Mouse (Mus musculus) kidney, postnatal 0 days (tissue): ENCODE measurements around the gene Haus3. TPM values are rescaled to one million over a fixed set of nuclear protein-coding genes. Genes with fewer than 3 reads are reported as not detected.

Experiments
- ATAC-seq: fragments of 200-750 bp; cut with Nextera tagmentation; replicated peaks from 2 replicates; pipeline ENCODE4 v1.8.0; 2017; ENCODE audit warnings: low read depth, moderate number of reproducible peaks, moderate TSS enrichment, moderate library complexity; ENCODE audit not compliant: low FRiP score
- DNase-seq: peaks from one replicate; pipeline ENCODE4 v3.0.0-alpha.2; 2016; ENCODE audit warnings: low spot score
- H3K27ac ChIP-seq: fragments of 300-500 bp; sonication (generic); 2 replicates; pipeline ENCODE4 v1.5.1; 2014; ENCODE audit warnings: mild to moderate bottlenecking
- H3K27me3 ChIP-seq: fragments of 300-500 bp; sonication (generic); 2 replicates; pipeline ENCODE4 v1.6.1; 2014; ENCODE audit warnings: low read length, mixed read lengths; ENCODE audit not compliant: insufficient read depth
- H3K36me3 ChIP-seq: fragments of 300-500 bp; sonication (generic); 2 replicates; pipeline ENCODE4 v1.6.1; 2014; ENCODE audit warnings: low read length, mixed read lengths; ENCODE audit not compliant: insufficient read depth
- H3K4me1 ChIP-seq: fragments of 300-500 bp; sonication (generic); replicated peaks from 2 replicates; pipeline ENCODE4 v1.6.1; 2014; ENCODE audit warnings: antibody characterized with exemption, low read length, mixed read lengths; ENCODE audit not compliant: insufficient read depth
- H3K4me2 ChIP-seq: fragments of 300-500 bp; sonication (generic); 2 replicates; pipeline ENCODE4 v1.6.1; 2014; ENCODE audit warnings: mild to moderate bottlenecking, low read length, moderate library complexity, mixed read lengths
- H3K4me3 ChIP-seq: fragments of 300-500 bp; sonication (generic); replicated peaks from 2 replicates; pipeline ENCODE4 v1.5.1; 2014; ENCODE audit warnings: low read depth, low read length
- H3K9ac ChIP-seq: fragments of 300-500 bp; sonication (generic); 2 replicates; pipeline ENCODE4 v1.6.1; 2014; ENCODE audit warnings: low read depth, low read length
- H3K9me3 ChIP-seq: fragments of 300-500 bp; sonication (generic); replicated peaks from 2 replicates; pipeline ENCODE4 v1.6.1; 2016; ENCODE audit warnings: low read length, inconsistent platforms, mixed read lengths
- CTCF ChIP-seq: IDR thresholded peaks from 2 replicates; pipeline ENCODE4 v1.5.1; 2016; ENCODE audit warnings: antibody characterized with exemption, low read depth, mild to moderate bottlenecking, moderate library complexity
- WGBS: fragments of 180-500 bp; shearing (Covaris S2); extraction: QIAGEN DNeasy Blood & Tissue Kit; methylation state at CpG from one replicate; pipeline ENCODE4 v1.1.7; 2014; 5-methylcytosine and 5-hydroxymethylcytosine counted together
- polyA plus RNA-seq: library from polyadenylated mRNA; unstranded; fragments of >200 nt; fragmentation: Nextera tagmentation; extraction: Ambion mirVana; gene quantifications from 2 replicates; pipeline ENCODE4 v1.2.1, GENCODE M21; 2015

The Haus3 gene
- polyA plus RNA-seq, 1 experiment from 2014 or later, result 22.3 TPM

DNA sequence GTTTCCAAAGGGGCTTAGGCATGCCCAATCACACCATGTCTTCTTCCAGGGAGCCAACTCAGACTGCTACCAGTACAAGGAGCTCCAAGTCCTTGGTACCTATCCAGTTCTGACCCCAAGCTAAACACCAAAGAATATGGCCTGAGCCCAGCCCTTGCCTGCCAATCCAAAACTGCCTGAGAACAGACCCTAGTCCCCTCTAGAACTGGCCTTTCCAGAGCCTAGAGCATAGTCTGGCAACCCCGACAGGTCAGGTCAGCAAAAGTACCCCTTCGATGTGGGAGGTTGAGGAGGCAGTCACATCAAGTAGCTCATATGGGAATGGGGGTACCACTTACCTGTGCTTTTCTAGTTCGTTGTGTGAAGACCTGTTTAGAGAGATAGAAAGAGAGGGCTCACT, 14.6 kb upstream of the Haus3 start:
- H3K4me3 ChIP-seq, result no peak overlapping the region
- H3K4me1 ChIP-seq, result peaks cover 19% of the 10 kb centered on the region
- no peak overlapping the region for H3K27ac ChIP-seq
- H3K9ac ChIP-seq, result no peak overlapping the region
- WGBS, result 93% methylated on average over 3 of the region's 3 CpGs
- H3K9me3 ChIP-seq, result no peaks in the 10 kb centered on the region
- H3K4me2 ChIP-seq, result no peak overlapping the region
- H3K27me3 ChIP-seq, result no peaks in the 10 kb centered on the region
- TF ChIP-seq CTCF, result no peak
- DNase-seq (no peak), ATAC-seq (no peak)
- H3K36me3 ChIP-seq, result peaks cover 14% of the 10 kb centered on the region

DNA sequence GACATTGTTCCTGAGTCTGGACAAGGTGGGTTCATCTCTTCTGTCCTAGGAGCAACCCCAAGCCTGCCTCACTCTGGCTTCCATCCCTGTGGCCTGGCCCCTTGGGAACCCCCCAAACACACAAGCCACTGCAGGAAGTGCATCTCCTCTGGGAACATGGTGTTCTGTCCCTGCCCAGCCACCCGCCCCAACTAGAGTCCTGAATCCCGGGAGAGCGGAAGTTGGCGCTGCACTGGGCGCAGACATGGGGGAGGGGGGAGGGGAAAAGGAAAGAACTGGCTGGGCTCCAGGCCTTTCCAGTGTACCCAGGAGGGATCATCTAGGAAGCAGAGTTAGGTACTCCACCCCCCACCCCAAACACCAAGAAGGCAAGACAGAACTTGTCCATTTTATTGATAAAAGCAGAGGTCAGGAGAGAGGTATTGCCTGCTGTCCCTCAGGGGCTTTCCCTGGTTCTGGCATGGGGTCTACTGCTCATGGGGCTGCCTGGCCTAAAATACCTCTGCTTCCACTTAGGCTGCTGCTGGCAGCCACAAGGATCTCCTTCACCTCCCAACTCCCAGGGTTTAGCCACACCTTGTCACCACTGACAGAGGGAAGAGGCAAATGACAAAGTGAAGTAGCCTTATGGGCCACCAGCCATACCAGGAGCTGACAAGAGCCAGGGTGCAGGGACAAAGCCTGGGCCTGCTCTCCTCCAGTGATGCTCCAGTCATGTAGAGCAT, 14.0 kb upstream of the Haus3 start:
- no peak for TF ChIP-seq CTCF
- DNase-seq (peak; percentile 45), ATAC-seq (no peak)
- Histone ChIP-seq H3K36me3 (peaks cover 20% of the 10 kb centered on the region), H3K27ac (no peak overlapping the region; the same call in 1 of the 2 replicates), H3K4me2 (no peak overlapping the region), H3K4me1 (peaks cover 19% of the 10 kb centered on the region), H3K9ac (no peak overlapping the region), H3K4me3 (no peak overlapping the region), H3K27me3 (no peaks in the 10 kb centered on the region), H3K9me3 (no peaks in the 10 kb centered on the region)
- 75% methylated on average over 5 of the region's 5 CpGs for WGBS

DNA sequence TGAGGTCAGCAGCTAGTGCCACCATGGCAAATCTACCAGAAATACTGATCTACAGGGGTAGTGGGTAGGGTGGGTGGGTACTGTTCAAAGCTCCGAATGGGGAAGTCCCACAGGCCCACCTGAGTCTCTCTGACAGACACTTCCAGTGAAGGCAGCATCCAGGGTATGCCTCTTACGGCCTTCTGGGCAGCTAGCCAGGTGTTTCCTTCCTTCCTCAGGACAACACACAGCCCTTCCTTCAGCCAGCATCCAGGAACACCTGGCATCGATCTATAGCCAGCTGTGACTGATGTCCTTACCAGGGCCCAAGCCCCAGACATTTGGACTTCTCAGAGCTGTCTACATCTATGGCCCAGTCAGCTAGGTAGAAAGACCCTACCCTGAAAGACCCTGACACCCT, 13.2 kb upstream of the Haus3 start:
- H3K4me3 ChIP-seq, result no peak overlapping the region
- no peaks in the 10 kb centered on the region for H3K9me3 ChIP-seq
- H3K4me2 ChIP-seq, result no peak overlapping the region
- 67% methylated on average over 3 of the region's 3 CpGs for WGBS
- no peak for TF ChIP-seq CTCF
- peaks cover 19% of the 10 kb centered on the region for H3K4me1 ChIP-seq
- H3K36me3 ChIP-seq, result peaks cover 29% of the 10 kb centered on the region
- ATAC-seq, result no peak
- H3K27ac ChIP-seq, result no peak overlapping the region; the same call in 1 of the 2 replicates
- no peak overlapping the region for H3K9ac ChIP-seq
- H3K27me3 ChIP-seq, result no peaks in the 10 kb centered on the region
- no peak for DNase-seq

DNA sequence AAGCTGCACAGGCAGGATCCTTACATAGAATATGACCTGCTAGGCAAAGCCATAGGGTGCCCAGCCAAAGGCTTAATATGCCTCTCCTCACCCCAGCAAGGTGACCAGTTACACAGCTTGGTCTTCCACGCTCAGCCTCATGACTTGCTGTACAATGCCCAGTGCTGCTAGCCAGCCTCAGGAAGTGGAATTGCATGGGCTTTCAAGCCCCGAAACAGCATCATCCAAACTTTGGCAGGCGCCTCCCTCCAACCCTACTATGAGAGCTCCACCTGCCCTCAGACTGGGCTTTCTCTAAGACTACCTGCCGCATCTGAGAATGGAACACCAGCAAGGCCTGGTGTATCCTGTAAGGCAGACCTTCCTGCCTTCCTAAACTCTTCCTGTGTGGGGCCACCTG, 8.5 kb upstream of the Haus3 start:
- Histone ChIP-seq H3K9ac (no peak overlapping the region), H3K4me2 (no peak overlapping the region), H3K9me3 (no peaks in the 10 kb centered on the region), H3K27ac (no peak overlapping the region), H3K4me3 (no peak overlapping the region), H3K36me3 (peaks cover 68% of the 10 kb centered on the region), H3K27me3 (no peaks in the 10 kb centered on the region), H3K4me1 (no peaks in the 10 kb centered on the region)
- ATAC-seq, result no peak
- no peak for TF ChIP-seq CTCF
- WGBS, result 92% methylated on average over 4 of the region's 4 CpGs
- no peak for DNase-seq

DNA sequence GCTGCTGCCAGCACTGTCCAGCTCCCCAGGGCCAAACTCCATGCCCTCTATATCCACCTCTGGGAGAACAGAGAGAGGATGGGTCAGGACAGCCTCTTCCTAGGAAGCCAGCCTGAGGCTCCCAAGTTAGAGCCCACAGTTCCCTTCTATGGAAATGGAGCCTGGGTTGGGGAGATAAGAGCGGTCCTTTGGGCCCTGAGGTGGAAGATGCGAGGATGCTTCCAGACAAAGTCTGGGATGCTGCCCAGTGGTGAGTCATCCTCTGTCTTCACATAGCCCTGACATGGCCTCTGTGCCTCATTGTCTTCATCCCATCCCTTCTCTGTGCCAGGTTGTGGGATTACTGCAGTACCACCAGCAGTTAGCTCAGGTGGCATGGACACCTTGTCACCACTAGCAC, 7.8 kb upstream of the Haus3 start:
- Histone ChIP-seq H3K4me3 (no peak overlapping the region), H3K4me1 (no peaks in the 10 kb centered on the region), H3K27ac (no peak overlapping the region), H3K27me3 (no peaks in the 10 kb centered on the region), H3K9ac (no peak overlapping the region), H3K36me3 (peaks cover 68% of the 10 kb centered on the region), H3K4me2 (no peak overlapping the region), H3K9me3 (no peaks in the 10 kb centered on the region)
- 95% methylated on average over 2 of the region's 2 CpGs for WGBS
- TF ChIP-seq CTCF, result no peak
- ATAC-seq, result no peak
- DNase-seq, result no peak

DNA sequence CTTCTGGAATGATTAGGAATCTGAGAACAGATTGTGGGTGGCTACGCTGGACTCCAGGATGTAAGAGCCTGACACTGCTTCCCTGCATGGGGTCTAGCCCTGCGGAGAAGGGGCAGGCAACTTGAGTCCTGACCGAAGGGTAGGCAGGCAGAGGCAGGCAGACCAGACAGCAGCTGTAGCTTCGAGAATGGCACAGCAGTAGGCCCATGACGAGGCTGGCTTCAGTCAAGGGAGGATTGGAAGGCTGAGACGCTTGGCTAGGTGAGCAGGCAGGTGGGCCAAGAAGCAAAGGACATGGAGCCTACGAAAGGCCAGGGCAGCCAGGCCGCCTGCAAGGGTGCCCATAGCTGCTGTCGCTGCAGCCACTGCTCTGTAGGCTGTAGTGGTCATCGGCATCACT, 7.4 kb upstream of the Haus3 start:
- H3K4me2 ChIP-seq, result no peak overlapping the region
- ATAC-seq (no peak), DNase-seq (no peak)
- 89% methylated on average over 10 of the region's 10 CpGs for WGBS
- H3K4me1 ChIP-seq, result no peaks in the 10 kb centered on the region
- no peak overlapping the region for H3K9ac ChIP-seq
- H3K4me3 ChIP-seq, result no peak overlapping the region
- TF ChIP-seq CTCF, result no peak
- H3K27ac ChIP-seq, result no peak overlapping the region
- no peaks in the 10 kb centered on the region for H3K9me3 ChIP-seq
- H3K36me3 ChIP-seq, result peaks cover 68% of the 10 kb centered on the region
- no peaks in the 10 kb centered on the region for H3K27me3 ChIP-seq

DNA sequence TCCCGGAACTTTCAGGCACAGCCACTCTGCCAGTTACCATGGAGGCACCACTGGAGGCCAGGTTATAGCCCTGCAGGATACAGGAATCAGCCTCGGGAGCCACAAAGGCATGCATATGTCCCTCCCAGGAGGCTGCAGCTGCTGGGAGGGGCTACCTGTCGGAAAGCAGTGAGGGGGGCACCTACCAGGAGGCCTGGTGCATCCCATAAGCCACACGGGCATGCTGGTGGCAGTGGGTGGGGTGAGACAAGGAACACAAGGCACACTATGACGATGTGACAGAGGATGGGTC, 6.0 kb upstream of the Haus3 start:
- H3K36me3 ChIP-seq, result peaks cover 67% of the 10 kb centered on the region
- DNase-seq, result no peak
- ATAC-seq, result no peak
- no peaks in the 10 kb centered on the region; the same call in 1 of the 2 replicates for H3K4me1 ChIP-seq
- TF ChIP-seq CTCF, result no peak
- WGBS, result 41% methylated on average over 5 of the region's 5 CpGs
- H3K27ac ChIP-seq, result no peak overlapping the region
- H3K27me3 ChIP-seq, result no peaks in the 10 kb centered on the region
- H3K4me3 ChIP-seq, result no peak overlapping the region
- no peaks in the 10 kb centered on the region for H3K9me3 ChIP-seq
- no peak overlapping the region for H3K4me2 ChIP-seq
- no peak overlapping the region for H3K9ac ChIP-seq
